Mouse (Mus musculus): ENCODE data around the gene Cenpb. TPM values are rescaled to one million over a fixed set of nuclear protein-coding genes. Genes with fewer than 3 reads are reported as not detected.

Gene Cenpb
- total and polyA plus RNA-seq, 3 experiments = 47.7 to 94.5 (median 88.5) TPM

- no peak for DNase-seq
Measured at GRCm38 (mm10) chr2:131167984-131168383, 11.9 kb downstream of the Cenpb start.

DNA sequence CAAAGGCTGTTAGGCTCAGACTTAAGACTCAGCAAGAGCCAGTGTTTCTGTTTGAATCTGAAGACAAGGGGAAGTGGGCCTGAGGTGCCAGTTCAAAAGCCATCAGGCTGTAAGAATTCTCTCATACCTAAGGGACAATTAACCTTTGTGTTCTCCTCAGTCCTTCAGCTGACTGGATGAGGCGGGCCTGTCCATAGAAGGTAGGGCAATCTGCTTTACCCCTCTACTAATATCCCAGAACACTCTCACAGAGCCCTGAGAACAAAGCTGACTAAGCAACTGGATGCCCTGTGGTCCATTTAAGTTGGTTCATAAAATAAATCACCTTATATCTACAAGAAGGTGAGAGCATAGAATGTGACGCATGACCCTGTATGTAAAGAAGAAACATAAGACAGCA, 13.7 kb downstream of the Cenpb start:
- no peak for DNase-seq

GRCm38 (mm10) chr2:131163924-131164323, 15.9 kb downstream of the Cenpb start:
- no peak for DNase-seq

DNA sequence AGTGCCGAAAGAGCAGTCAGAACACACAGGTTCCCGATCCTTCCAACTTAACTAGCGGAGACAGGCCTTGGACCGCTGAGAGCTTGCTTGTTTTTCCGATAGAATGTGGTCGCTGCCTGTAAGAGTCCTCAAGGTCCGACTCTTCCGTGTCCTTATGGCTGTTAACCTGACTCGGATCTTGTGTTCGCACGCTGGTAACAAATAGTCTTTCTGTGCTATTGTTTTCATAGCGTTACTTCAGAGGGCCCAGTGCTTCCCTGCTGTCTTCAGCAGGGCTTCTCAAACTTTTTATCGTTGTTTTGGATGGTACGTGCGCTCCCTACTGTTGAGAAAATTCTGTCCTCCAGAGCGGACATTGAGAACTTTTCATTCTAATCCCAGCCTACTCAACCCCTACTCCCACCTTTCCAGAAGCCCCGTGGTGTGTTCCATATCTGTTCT, 19.2 kb downstream of the Cenpb start:
- peak; percentile 54 for DNase-seq

- DNase-seq = peak; percentile 97
Measured at GRCm38 (mm10) chr2:131159938-131160581, 19.8 kb downstream of the Cenpb start, which contains the start of gene 1700037H04Rik. TSS of gene 1700037H04Rik (minus strand) at chr2:131160081.

DNA sequence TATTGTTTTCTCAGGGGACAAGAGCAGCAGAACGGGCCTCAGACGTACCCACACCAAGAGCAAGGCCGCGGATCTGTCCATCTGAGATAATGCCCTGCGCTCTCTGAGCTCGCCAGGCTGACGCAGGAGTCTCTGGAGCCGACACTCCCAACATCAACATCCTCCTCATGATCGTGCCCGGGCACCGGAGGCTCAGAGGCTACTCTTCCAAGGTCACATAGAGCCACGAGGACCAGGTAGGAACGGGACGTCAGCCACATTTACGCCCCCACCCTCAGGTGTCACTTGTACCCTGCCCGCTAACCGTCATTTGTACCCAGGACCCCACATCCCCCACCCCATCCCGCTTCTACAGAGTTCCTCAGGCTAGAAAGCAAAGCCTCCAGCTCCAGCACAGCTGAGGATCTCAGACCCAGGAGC, 20.4 kb downstream of the Cenpb start:
- DNase-seq = no peak

DNA sequence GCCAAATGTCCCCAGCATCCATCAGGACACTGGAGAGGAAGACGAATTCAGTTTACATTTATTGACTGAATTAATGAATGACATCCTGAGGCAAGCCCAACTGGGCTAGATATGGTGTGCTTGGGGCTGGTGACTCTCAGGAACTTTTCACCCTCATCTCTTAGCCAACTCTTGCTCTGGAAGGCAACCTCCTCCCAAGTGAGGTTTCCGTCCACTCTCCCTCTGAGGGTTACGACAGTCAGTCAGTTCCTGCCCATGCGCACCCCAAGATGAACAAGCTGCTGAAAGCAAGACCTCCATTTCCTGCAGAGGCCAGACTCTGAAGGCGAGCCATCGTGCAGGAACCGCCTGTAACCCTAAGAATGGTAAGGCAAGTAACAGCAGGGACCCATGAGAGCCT, 22.9 kb downstream of the Cenpb start:
- DNase-seq = no peak

DNA sequence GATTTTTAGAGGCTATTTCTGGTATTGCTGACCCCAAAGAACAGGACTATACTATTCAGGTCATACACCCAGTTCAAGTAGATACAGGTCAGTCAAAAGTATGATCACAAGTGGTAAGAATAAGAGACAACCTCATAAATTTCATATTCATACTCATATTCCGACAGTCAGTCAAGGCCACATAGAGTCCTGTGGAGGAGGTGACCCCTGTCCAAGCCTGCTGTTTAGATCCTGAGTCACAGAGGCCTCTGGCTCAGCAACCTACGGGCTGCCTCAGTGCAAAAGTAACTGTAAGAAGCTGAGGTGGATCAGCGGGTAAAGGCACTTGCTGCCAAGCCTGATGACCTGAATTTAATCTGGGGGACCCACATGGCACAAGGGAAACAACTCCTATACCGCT, 25.8 kb downstream of the Cenpb start:
- DNase-seq = peak; percentile 45

DNA sequence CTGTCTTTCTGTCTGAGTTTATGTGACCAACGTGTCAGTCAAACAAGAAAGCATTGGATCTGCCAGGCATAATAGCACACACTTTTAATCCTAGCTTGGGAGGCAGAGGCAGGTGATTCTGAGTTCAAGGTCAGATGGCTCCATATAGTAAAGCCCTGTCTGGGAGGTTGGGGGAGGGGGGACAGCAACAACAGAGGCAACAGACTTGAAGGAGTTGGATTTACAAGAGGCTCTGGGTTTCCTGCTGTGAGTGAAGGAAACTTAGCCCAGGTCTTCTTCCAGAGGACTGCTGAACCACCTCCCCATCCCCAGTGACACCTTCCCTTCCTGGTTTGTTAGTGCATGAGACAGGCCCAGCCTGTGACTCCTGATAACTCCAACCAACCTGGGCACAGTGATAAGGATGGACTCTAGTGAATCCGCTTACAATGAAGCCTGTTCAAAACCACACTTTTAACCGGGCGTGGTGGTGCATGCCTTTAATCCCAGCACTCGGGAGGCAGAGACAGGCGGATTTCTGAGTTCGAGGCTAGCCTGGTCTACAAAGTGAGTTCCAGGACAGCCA, 27.6 kb downstream of the Cenpb start:
- DNase-seq = no peak

GRCm38 (mm10) chr2:131149254-131149578, 30.7 kb downstream of the Cenpb start:
- no peak for DNase-seq

GRCm38 (mm10) chr2:131148353-131149253, 31.3 kb downstream of the Cenpb start:
- DNase-seq = peak; percentile 35

- no peak for DNase-seq
Measured at GRCm38 (mm10) chr2:131147043-131147365, 32.9 kb downstream of the Cenpb start.

DNA sequence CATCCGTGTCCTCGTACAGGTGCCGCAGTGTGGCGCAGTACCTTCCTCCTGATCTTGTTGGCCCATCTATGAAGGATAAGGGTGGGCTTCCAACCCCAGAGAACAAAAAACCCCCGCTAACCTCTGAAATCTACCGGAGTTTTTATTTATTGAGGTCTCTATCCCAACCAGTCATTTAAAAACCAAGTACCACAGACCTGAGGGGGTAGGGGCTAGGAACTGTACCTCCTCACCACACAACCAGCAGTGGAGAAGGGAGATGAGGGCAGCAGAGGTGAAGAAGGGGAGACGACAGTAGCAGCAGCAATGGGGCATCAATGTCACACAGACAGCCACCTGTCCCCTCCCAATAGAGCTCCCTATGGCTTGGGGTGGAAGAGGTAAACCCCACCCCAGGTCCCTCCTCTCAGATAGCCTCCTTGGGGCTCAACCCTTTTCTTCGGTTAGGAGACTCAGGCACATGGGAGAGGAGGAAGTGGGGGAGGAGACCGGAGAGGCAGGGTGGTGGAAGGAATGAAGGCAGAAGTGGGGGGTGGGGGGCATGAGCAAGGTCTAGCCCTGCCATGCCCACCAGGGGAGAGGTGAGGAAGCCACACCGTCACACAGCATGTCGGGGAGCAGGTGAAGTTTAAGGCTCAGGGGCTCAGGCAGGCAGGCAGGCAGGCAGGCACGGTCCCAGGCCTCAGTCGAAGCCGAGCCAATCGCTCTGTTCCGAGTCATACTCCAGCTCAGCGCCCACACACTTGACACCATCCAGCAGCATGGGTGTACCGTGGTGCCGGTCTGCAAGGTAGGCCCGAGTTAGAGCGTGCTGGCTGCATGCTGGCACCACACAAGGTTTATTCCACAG, 33.4 kb downstream of the Cenpb start:
- DNase-seq = no peak

DNA sequence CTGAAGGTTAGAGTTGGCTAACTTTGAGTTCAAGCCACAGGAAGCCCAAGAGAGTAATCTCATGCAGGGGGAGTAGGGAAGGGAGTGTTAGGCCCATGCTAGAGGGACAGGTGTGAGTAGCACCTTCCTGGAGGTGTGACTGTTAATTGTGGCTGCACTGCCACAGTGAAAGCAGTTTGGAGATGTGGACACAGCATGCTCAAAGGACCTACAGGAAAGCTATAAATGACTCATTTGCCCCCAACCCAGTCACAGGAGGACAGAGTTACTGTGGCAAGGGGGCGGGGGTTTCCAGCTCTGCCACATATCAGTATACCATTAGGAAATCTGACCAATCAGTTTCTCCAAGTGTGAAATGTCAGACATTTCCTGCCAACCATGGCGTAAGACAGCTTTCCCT, 34.3 kb downstream of the Cenpb start:
- no peak for DNase-seq

- no peak for DNase-seq
Measured at GRCm38 (mm10) chr2:131145121-131145520, 34.7 kb downstream of the Cenpb start.

DNA sequence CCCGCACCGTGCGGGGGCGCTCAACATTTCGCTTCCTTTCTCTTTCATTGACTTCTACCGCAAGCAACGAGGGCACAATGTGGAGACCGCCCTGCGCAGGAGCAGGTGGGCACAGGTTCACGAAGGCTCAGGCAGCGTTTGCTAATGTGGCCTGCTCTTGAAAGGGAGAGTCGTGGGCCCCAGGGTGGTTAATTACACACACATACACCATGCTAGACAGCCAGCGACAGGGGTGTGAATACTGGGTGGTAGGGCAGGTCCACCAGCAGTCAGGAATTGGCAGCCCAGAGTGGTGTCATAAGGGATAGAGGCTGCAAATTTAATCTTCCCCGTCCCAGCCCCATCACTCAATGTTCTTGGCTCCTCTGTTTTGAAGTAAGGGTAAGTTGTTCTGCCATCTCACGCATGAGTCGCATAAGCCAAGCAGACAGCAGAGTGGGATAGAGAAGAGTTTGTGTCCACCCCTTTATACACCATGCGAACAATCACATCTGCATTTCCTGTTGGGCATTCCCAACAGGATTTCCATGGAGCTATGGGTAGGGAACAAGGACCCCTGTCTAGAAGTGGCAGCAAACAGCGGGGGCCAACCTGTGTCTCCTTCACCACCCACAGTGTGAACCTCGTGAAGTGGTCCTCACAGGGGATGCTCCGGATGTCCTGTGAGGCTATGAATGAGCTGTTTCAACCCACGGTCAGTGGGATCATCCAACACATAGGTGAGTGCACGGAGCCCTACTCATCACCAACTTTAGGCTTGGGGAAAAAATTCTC, 36.7 kb downstream of the Cenpb start:
- no peak for DNase-seq

DNA sequence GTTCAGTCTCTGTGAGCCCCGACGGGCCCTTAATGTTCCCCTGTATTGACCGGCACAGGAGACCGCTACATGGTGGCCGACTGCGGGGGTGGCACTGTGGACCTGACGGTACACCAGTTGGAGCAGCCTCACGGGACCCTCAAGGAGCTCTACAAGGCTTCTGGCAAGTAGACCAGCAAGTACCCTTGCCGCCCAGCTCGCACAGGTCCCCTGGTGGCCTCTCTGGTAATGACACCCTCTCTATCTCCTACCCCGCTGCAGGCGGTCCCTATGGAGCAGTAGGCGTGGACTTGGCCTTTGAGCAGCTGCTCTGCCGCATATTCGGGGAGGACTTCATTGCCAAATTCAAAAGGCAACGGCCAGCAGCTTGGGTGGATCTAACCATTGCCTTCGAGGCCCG, 37.3 kb downstream of the Cenpb start:
- DNase-seq = peak; percentile 79

DNA sequence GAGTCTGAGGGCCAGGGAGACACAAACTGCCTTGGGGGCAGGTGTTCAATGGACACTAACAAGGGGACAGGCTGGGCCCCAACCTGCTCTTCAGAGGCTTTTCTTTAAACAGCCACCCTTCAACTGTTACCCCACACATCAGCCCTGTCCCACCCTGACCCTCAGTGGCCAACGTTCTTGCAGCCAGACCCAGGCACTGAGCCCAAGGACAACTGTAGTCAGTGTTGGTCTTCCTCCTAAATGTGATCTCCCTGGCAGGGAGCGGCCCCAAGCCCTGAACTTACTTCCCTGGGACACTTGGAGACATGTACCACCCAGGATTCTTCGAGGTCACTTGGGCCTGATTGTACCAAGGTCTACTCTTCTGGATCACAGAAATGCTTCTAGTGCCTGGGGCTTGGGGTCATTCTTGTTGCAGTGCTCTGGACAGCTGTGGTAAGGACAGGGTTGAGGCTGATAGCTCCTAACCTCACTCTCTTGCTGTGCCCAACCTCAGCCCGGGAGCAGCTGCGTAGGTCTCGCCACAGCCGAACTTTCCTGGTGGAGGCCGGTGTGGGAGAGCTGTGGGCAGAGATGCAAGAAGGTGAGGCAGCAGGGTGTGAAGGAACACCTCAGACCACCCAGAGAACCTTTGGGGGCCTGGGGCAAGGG, 38.4 kb downstream of the Cenpb start:
- no peak for DNase-seq

- no peak for DNase-seq
Measured at GRCm38 (mm10) chr2:131140533-131140905, 39.3 kb downstream of the Cenpb start.

GRCm38 (mm10) chr2:131139886-131140532, 39.9 kb downstream of the Cenpb start:
- no peak for DNase-seq

Measured in adrenal gland, adult 2 months (tissue).